Mouse (Mus musculus) heart, adult 2 months (tissue): Measurements from ENCODE around the gene Brd7.

ENCODE experiments used
- CTCF ChIP-seq: fragments of 200-600 bp; IDR thresholded peaks from 2 replicates; pipeline ENCODE4 v1.8.1; 2022; ENCODE audit warnings: antibody characterized with exemption, mild to moderate bottlenecking, moderate library complexity
- EP300 ChIP-seq: fragments of 200-500 bp; IDR thresholded peaks from 2 replicates; pipeline ENCODE4 v1.6.1; 2011; ENCODE audit warnings: low read depth, low read length, control low read depth; ENCODE audit not compliant: insufficient read depth

DNA sequence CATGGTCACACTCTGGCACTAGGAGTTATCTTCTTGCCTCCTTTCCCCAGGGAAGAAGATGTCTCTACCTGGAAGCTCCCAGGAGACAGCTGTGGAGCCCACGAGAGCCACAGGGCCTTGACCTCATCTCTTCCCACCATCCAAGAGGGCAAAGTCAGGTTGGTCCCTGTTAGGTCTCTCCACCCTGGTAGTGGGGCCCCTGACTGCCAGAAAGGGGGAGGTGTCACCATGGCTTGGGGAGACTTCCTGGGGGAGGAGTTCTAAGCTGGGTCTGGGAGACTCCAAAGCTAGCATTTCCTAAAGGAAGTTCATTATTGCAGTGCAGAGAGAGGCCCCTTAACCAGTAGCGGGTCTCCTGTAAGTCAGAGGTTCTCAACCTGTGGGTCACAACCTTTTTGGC is 67.0 kb downstream of the Brd7 start:
- TF ChIP-seq CTCF (no peak), EP300 (no peak)
